ENCODE assay signal across 9 mouse cellular contexts in the genomic region with DNA sequence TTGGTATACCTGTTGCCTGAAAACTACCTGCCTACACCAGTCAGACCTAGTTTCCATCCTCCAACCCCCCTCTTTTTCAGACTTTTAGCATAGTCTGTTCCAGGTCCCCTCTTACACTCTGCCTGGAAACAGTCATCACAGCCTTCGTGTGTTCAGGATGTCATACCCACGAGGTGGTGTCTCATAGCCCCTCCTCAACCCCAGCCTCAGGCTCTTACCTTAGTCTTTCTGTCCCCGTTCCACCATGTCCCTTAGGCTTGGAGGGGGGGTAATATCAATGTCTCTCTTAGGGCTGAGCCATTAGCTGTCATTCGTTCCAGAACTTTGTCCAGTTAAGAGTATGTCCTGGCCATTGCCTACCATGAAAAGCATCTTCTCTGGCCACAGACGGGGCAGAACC. TPM values are rescaled to one million over a fixed set of nuclear protein-coding genes. Genes with fewer than 3 reads are reported as not detected.
A peak's percentile ranks its signal among the peaks of the same experiment; 100 is the strongest.
DNase-seq lines count a peak whose midpoint lies in the region; ATAC-seq and TF ChIP-seq lines count a peak whose summit lies in the region.
"Had no signal": no experiment of that assay in that cellular context is flagged by ENCODE, and none has a peak within 500 bp of the region (broad histone marks: within the 10 kb centered on the region; RNA-seq: fewer than 3 reads in every experiment).

No protein-coding gene starts in this region.

- H3K4me3 ChIP-seq in midbrain, embryonic 10.5 days: 0 out of 2 replicates have a peak overlapping the region, but pooled peaks have one; percentile 28
- no peak overlapping the region for H3K4me3 ChIP-seq in midbrain, embryonic 14.5 days (replicated peaks; ENCODE audit: low read depth, low read length)
- no peak overlapping the region for H3K4me3 ChIP-seq in forebrain, postnatal 0 days (ENCODE audit: low read depth, low read length)
- H3K4me3 ChIP-seq in macrophage (ENCODE audit: inconsistent target): peak overlapping the region; percentile 37; the same call in 1 of the 2 replicates
- H3K4me3 ChIP-seq: myocyte had no signal

- no peaks in the 10 kb centered on the region; the same call in 1 of the 2 replicates for H3K79me2 ChIP-seq in macrophage (ENCODE audit: inconsistent target)

- no peak for ATAC-seq in midbrain, embryonic 14.5 days (ENCODE audit: low FRiP score, low TSS enrichment)
- peak; percentile 6; the same call in 1 of the 2 replicates for ATAC-seq in forebrain, postnatal 0 days
- no peak for ATAC-seq in inflammation-experienced regulatory T-cells, adult 6 months

- 36% methylated on average over 5 of the region's 5 CpGs for whole genome bisulfite sequencing in midbrain, embryonic 10.5 days
- WGBS in midbrain, embryonic 14.5 days: 31% methylated on average over 5 of the region's 5 CpGs
- 31% methylated on average over 5 of the region's 5 CpGs for WGBS in forebrain, postnatal 0 days
- 26% methylated on average over 5 of the region's 5 CpGs for WGBS in macrophage (ENCODE audit: missing documents)

- no peak overlapping the region for H3K9ac ChIP-seq in midbrain, embryonic 14.5 days (replicated peaks; ENCODE audit: low read length)
- no peak overlapping the region for H3K9ac ChIP-seq in forebrain, postnatal 0 days

- H3K27me3 ChIP-seq in midbrain, embryonic 10.5 days (ENCODE audit: low read depth, poor library complexity, severe bottlenecking): peaks cover 12% of the 10 kb centered on the region
- no peaks in the 10 kb centered on the region for H3K27me3 ChIP-seq in midbrain, embryonic 14.5 days (ENCODE audit: control insufficient read depth, insufficient read depth, low read length)
- H3K27me3 ChIP-seq in forebrain, postnatal 0 days (ENCODE audit: insufficient read depth, low read length): no peaks in the 10 kb centered on the region

- no peak for DNase-seq in midbrain, embryonic 10.5 days (ENCODE audit: low spot score)
- no peak for DNase-seq in midbrain, embryonic 14.5 days
- DNase-seq in forebrain, postnatal 0 days: no peak
- no peak for DNase-seq in cerebellum, adult 9-10 months
- DNase-seq in heart, postnatal 4 days: no peak

- H3K27ac ChIP-seq in midbrain, embryonic 10.5 days (replicated peaks): no peak overlapping the region
- no peak overlapping the region for H3K27ac ChIP-seq in midbrain, embryonic 14.5 days (replicated peaks; ENCODE audit: low read depth, low read length)
- H3K27ac ChIP-seq in forebrain, postnatal 0 days (ENCODE audit: low read depth, low read length): no peak overlapping the region
- peak overlapping the region; percentile 78 for H3K27ac ChIP-seq in macrophage

- H3K36me3 ChIP-seq in midbrain, embryonic 10.5 days: no peaks in the 10 kb centered on the region
- H3K36me3 ChIP-seq in midbrain, embryonic 14.5 days (ENCODE audit: control insufficient read depth, insufficient read depth, low read length): no peaks in the 10 kb centered on the region
- H3K36me3 ChIP-seq in forebrain, postnatal 0 days (ENCODE audit: insufficient read depth): no peaks in the 10 kb centered on the region
- H3K36me3 ChIP-seq in macrophage (ENCODE audit: inconsistent target): no peaks in the 10 kb centered on the region

- no peak for TF ChIP-seq CTCF in forebrain, postnatal 0 days (IDR thresholded peaks at IDR 0.05; ENCODE audit: low read depth)

- no peaks in the 10 kb centered on the region for H3K9me3 ChIP-seq in midbrain, embryonic 10.5 days (replicated peaks)
- H3K9me3 ChIP-seq in midbrain, embryonic 14.5 days (ENCODE audit: control insufficient read depth, low read length): peaks cover 7% of the 10 kb centered on the region; the same call in 1 of the 2 replicates
- H3K9me3 ChIP-seq in forebrain, postnatal 0 days (ENCODE audit: low read length): no peaks in the 10 kb centered on the region

- no peak overlapping the region for H3K4me2 ChIP-seq in midbrain, embryonic 14.5 days (ENCODE audit: low read length)
- no peak overlapping the region for H3K4me2 ChIP-seq in forebrain, postnatal 0 days (ENCODE audit: low read depth)

- peaks cover 5% of the 10 kb centered on the region; the same call in 1 of the 2 replicates for H3K4me1 ChIP-seq in midbrain, embryonic 10.5 days
- no peaks in the 10 kb centered on the region for H3K4me1 ChIP-seq in midbrain, embryonic 14.5 days (ENCODE audit: control insufficient read depth, insufficient read depth, low read length)
- H3K4me1 ChIP-seq in forebrain, postnatal 0 days (ENCODE audit: insufficient read depth): no peaks in the 10 kb centered on the region

RNA-seq across cellular contexts. Expression of gene H2-Oa, which starts 9.0 kb away (rescaled TPM):
- polyA plus RNA-seq in midbrain, embryonic 10.5 days (2016; fragmentation: Nextera tagmentation; extraction: Ambion mirVana): 0.37 and 0.50 TPM in 2 replicates
- polyA plus RNA-seq in midbrain, embryonic 14.5 days (2014; fragmentation: Nextera tagmentation; extraction: Ambion mirVana): not detected in 2 replicates
- total RNA-seq in forebrain, postnatal 0 days (2014; rRNA removed): not detected in 2 replicates
- 0.13 TPM in 1 of 2 replicates, not detected in the other for polyA plus RNA-seq in forebrain, postnatal 0 days (2015; fragmentation: Nextera tagmentation; extraction: Ambion mirVana)
- under 1 TPM in 3 of 26 experiments, not detected in 23; 0.59 to 0.91 (median 0.63) TPM for total RNA-seq in macrophage (2018; cell fraction: chromatin; rRNA removed)
- 1 to 10 TPM in 6 of 26 experiments, under 1 TPM in 20; 0.36 to 1.5 (median 0.80) TPM for total RNA-seq in macrophage (2018; cell fraction: cytosol; rRNA removed)
- total RNA-seq in macrophage (2018; cell fraction: nucleus; rRNA removed): 1 to 10 TPM in 8 of 26 experiments, under 1 TPM in 9, not detected in 9; 0.58 to 1.5 (median 0.87) TPM
- polyA plus RNA-seq in macrophage (2018): 0.25 to 1.4 TPM (median 0.62 TPM) in 3 replicates
- not detected for total RNA-seq in heart, postnatal 4 days (2021)
- 10 to 100 TPM; 14.3 to 81.2 (median 53.9) TPM for polyA plus RNA-seq in inflammation-experienced regulatory T-cells, adult 6 months (2017; shearing (Covaris generic))

RNA-seq across cellular contexts. Expression of gene H2-DMa, which starts 18.2 kb away (rescaled TPM):
- 6.4 and 9.5 TPM in 2 replicates for polyA plus RNA-seq in midbrain, embryonic 10.5 days (2016; fragmentation: Nextera tagmentation; extraction: Ambion mirVana)
- 16.7 and 20.4 TPM in 2 replicates for polyA plus RNA-seq in midbrain, embryonic 14.5 days (2014; fragmentation: Nextera tagmentation; extraction: Ambion mirVana)
- 21.5 and 25.7 TPM in 2 replicates for total RNA-seq in forebrain, postnatal 0 days (2014; rRNA removed)
- polyA plus RNA-seq in forebrain, postnatal 0 days (2015; fragmentation: Nextera tagmentation; extraction: Ambion mirVana): 19.2 and 23.5 TPM in 2 replicates
- total RNA-seq in macrophage (2018; cell fraction: chromatin; rRNA removed): 10 to 100 TPM; 26.4 to 64.6 (median 44.4) TPM
- total RNA-seq in macrophage (2018; cell fraction: cytosol; rRNA removed): 10 to 100 TPM; 21.2 to 68.5 (median 39.5) TPM
- 100 to 1,000 TPM in 6 of 26 experiments, 10 to 100 TPM in 20; 42.2 to 142 (median 72.5) TPM for total RNA-seq in macrophage (2018; cell fraction: nucleus; rRNA removed)
- polyA plus RNA-seq in macrophage (2018): 19.1 to 57.0 TPM (median 47.3 TPM) in 3 replicates
- total RNA-seq in heart, postnatal 4 days (2021): 1 to 10 TPM; 5.6 to 6.0 TPM
- 100 to 1,000 TPM in 2 of 3 experiments, 10 to 100 TPM in 1; 75.8 to 241 (median 198) TPM for polyA plus RNA-seq in inflammation-experienced regulatory T-cells, adult 6 months (2017; shearing (Covaris generic))

RNA-seq across cellular contexts. Expression of gene Brd2, which starts 21.2 kb away (rescaled TPM):
- 126 and 137 TPM in 2 replicates for polyA plus RNA-seq in midbrain, embryonic 10.5 days (2016; fragmentation: Nextera tagmentation; extraction: Ambion mirVana)
- 160 and 171 TPM in 2 replicates for polyA plus RNA-seq in midbrain, embryonic 14.5 days (2014; fragmentation: Nextera tagmentation; extraction: Ambion mirVana)
- 191 and 219 TPM in 2 replicates for total RNA-seq in forebrain, postnatal 0 days (2014; rRNA removed)
- 122 and 129 TPM in 2 replicates for polyA plus RNA-seq in forebrain, postnatal 0 days (2015; fragmentation: Nextera tagmentation; extraction: Ambion mirVana)
- 1,000 to 10,000 TPM in 10 of 26 experiments, 100 to 1,000 TPM in 16; 551 to 1,905 (median 901) TPM for total RNA-seq in macrophage (2018; cell fraction: chromatin; rRNA removed)
- 100 to 1,000 TPM; 172 to 417 (median 260) TPM for total RNA-seq in macrophage (2018; cell fraction: cytosol; rRNA removed)
- 1,000 to 10,000 TPM in 5 of 26 experiments, 100 to 1,000 TPM in 21; 415 to 1,213 (median 670) TPM for total RNA-seq in macrophage (2018; cell fraction: nucleus; rRNA removed)
- polyA plus RNA-seq in macrophage (2018): 130 to 435 TPM (median 155 TPM) in 3 replicates
- total RNA-seq in heart, postnatal 4 days (2021): 100 to 1,000 TPM; 125 to 128 TPM
- 100 to 1,000 TPM; 115 to 154 (median 144) TPM for polyA plus RNA-seq in inflammation-experienced regulatory T-cells, adult 6 months (2017; shearing (Covaris generic))

RNA-seq across cellular contexts. Expression of gene H2-DMb2, which starts 41.9 kb away (rescaled TPM):
- 0.12 TPM in 1 of 2 replicates, not detected in the other for polyA plus RNA-seq in midbrain, embryonic 10.5 days (2016; fragmentation: Nextera tagmentation; extraction: Ambion mirVana)
- polyA plus RNA-seq in midbrain, embryonic 14.5 days (2014; fragmentation: Nextera tagmentation; extraction: Ambion mirVana): 0.15 and 0.18 TPM in 2 replicates
- total RNA-seq in forebrain, postnatal 0 days (2014; rRNA removed): 2.2 and 2.4 TPM in 2 replicates
- 0.72 and 1.0 TPM in 2 replicates for polyA plus RNA-seq in forebrain, postnatal 0 days (2015; fragmentation: Nextera tagmentation; extraction: Ambion mirVana)
- total RNA-seq in macrophage (2018; cell fraction: chromatin; rRNA removed): 1 to 10 TPM in 14 of 26 experiments, under 1 TPM in 3, not detected in 9; 0.70 to 4.6 (median 1.7) TPM
- total RNA-seq in macrophage (2018; cell fraction: cytosol; rRNA removed): 1 to 10 TPM in 25 of 26 experiments, under 1 TPM in 1; 0.99 to 2.2 (median 1.5) TPM
- total RNA-seq in macrophage (2018; cell fraction: nucleus; rRNA removed): 1 to 10 TPM in 14 of 26 experiments, under 1 TPM in 9, not detected in 3; 0.40 to 3.0 (median 1.3) TPM
- 1.2 to 2.2 TPM (median 1.8 TPM) in 3 replicates for polyA plus RNA-seq in macrophage (2018)
- total RNA-seq in heart, postnatal 4 days (2021): under 1 TPM; 0.55 to 0.72 TPM
- 10 to 100 TPM in 2 of 3 experiments, 1 to 10 TPM in 1; 9.2 to 14.4 (median 11.3) TPM for polyA plus RNA-seq in inflammation-experienced regulatory T-cells, adult 6 months (2017; shearing (Covaris generic))
- polyA plus RNA-seq: erythroblast, embryonic 14.5 days; myocyte had no signal

RNA-seq across cellular contexts. Expression of gene H2-DMb1, which starts 51.7 kb away (rescaled TPM):
- polyA plus RNA-seq in midbrain, embryonic 10.5 days (2016; fragmentation: Nextera tagmentation; extraction: Ambion mirVana): 0.39 TPM in 1 of 2 replicates, not detected in the other
- 0.38 and 0.91 TPM in 2 replicates for polyA plus RNA-seq in midbrain, embryonic 14.5 days (2014; fragmentation: Nextera tagmentation; extraction: Ambion mirVana)
- total RNA-seq in forebrain, postnatal 0 days (2014; rRNA removed): 0.62 and 2.8 TPM in 2 replicates
- polyA plus RNA-seq in forebrain, postnatal 0 days (2015; fragmentation: Nextera tagmentation; extraction: Ambion mirVana): 1.5 and 1.7 TPM in 2 replicates
- 10 to 100 TPM in 8 of 26 experiments, 1 to 10 TPM in 18; 1.2 to 20.1 (median 8.1) TPM for total RNA-seq in macrophage (2018; cell fraction: chromatin; rRNA removed)
- total RNA-seq in macrophage (2018; cell fraction: cytosol; rRNA removed): 10 to 100 TPM; 27.0 to 79.7 (median 49.7) TPM
- total RNA-seq in macrophage (2018; cell fraction: nucleus; rRNA removed): 10 to 100 TPM; 11.2 to 50.6 (median 30.8) TPM
- 26.4 to 54.6 TPM (median 34.2 TPM) in 3 replicates for polyA plus RNA-seq in macrophage (2018)
- under 1 TPM; 0.26 to 0.68 TPM for total RNA-seq in heart, postnatal 4 days (2021)
- 1 to 10 TPM; 2.3 to 5.0 (median 4.5) TPM for polyA plus RNA-seq in inflammation-experienced regulatory T-cells, adult 6 months (2017; shearing (Covaris generic))
- polyA plus RNA-seq: erythroblast, embryonic 14.5 days; myocyte had no signal

Comparison
In these comparisons a context has a peak if more than half of its experiments do, and no peak if none do; other contexts are left out.
1. H3K4me3 ChIP-seq: peak in midbrain, embryonic 10.5 days (single experiment) and macrophage (single experiment); none in midbrain, embryonic 14.5 days (single experiment) and forebrain, postnatal 0 days (single experiment).